Comparison of ENCODE assay signal across 8 mouse cellular contexts in genomic region chr2:85252343-85253285, GRCm38 (mm10). TPM values are rescaled to one million over a fixed set of nuclear protein-coding genes. Genes with fewer than 3 reads are reported as not detected.
DNase-seq lines count a peak whose midpoint lies in the region; ATAC-seq lines count a peak whose summit lies in the region.

No protein-coding gene starts in this region.

- no peak for ATAC-seq in erythroid progenitor cell, adult 5-6 weeks (replicated peaks; ENCODE audit: low FRiP score, poor library complexity, severe bottlenecking)

- peak; percentile 28 for DNase-seq in adrenal gland, postnatal 14 days
- DNase-seq in adrenal gland, postnatal 25 days, result no peak
- DNase-seq in right cerebral cortex, adult 18-20 months, result peak; percentile 65
- DNase-seq in right cerebral cortex, postnatal 14 days, result no peak
- DNase-seq in kidney, postnatal 14 days, result peak; percentile 39
- DNase-seq in right cerebral cortex, postnatal 25 days, result peak; percentile 48
- DNase-seq in thymus, postnatal 14 days, result no peak

RNA-seq across cellular contexts. Expression of gene Lrrc55, which starts 55.6 kb away (rescaled TPM):
- 17.5 and 21.2 TPM in 2 replicates for total RNA-seq in adrenal gland, postnatal 14 days (2021)
- 15.8 and 19.7 TPM in 2 replicates for total RNA-seq in adrenal gland, postnatal 25 days (2021)
- not detected in 2 replicates for total RNA-seq in erythroid progenitor cell, adult 5-6 weeks (2015; ENCODE audit: low replicate concordance)
- total RNA-seq in erythroid progenitor cell, adult 5-6 weeks (2017; ENCODE audit: low replicate concordance), result not detected in 2 replicates

Comparison
In these comparisons a context has a peak if more than half of its experiments do, and no peak if none do; other contexts are left out.
1. DNase-seq: peak in adrenal gland, postnatal 14 days (single experiment), right cerebral cortex, adult 18-20 months (single experiment), kidney, postnatal 14 days (single experiment) and right cerebral cortex, postnatal 25 days (single experiment); none in adrenal gland, postnatal 25 days (single experiment), right cerebral cortex, postnatal 14 days (single experiment) and thymus, postnatal 14 days (single experiment).
2. RNA of gene Lrrc55, which starts 55.6 kb away (total RNA-seq): 17.5 to 21.2 TPM in adrenal gland, postnatal 14 days and 15.8 to 19.7 TPM in adrenal gland, postnatal 25 days; not detected in erythroid progenitor cell, adult 5-6 weeks; every median in the first group is over 10 times any median in the second.